Mouse (Mus musculus) stomach, embryonic 16.5 days (tissue): ENCODE data around the gene Alyref. TPM values are rescaled to one million over a fixed set of nuclear protein-coding genes. Genes with fewer than 3 reads are reported as not detected.

Experiments used
- ATAC-seq: fragments of 200-750 bp; cut with Nextera tagmentation; 2 replicates; pipeline ENCODE4 v1.8.0; 2017; ENCODE audit warnings: moderate number of reproducible peaks, moderate TSS enrichment; ENCODE audit not compliant: insufficient read depth, low FRiP score
- H3K27ac ChIP-seq: fragments of 300-500 bp; sonication (generic); 2 replicates; pipeline ENCODE4 v1.5.1; 2014; ENCODE audit warnings: low read length
- H3K27me3 ChIP-seq: fragments of 300-500 bp; sonication (generic); 2 replicates; pipeline ENCODE4 v1.6.1; 2014; ENCODE audit warnings: low read length, control low read depth, mixed read lengths; ENCODE audit not compliant: control insufficient read depth, insufficient read depth
- H3K36me3 ChIP-seq: fragments of 300-500 bp; sonication (generic); 2 replicates; pipeline ENCODE4 v1.6.1; 2014; ENCODE audit warnings: low read length; ENCODE audit not compliant: control insufficient read depth, insufficient read depth
- H3K4me1 ChIP-seq: fragments of 300-500 bp; sonication (generic); 2 replicates; pipeline ENCODE4 v1.6.1; 2014; ENCODE audit warnings: low read length, control low read depth, mixed read lengths; ENCODE audit not compliant: control insufficient read depth, insufficient read depth
- H3K4me2 ChIP-seq: fragments of 300-500 bp; sonication (generic); 2 replicates; pipeline ENCODE4 v1.6.1; 2014; ENCODE audit warnings: low read depth, low read length, mixed read lengths
- H3K4me3 ChIP-seq: fragments of 300-500 bp; sonication (generic); replicated peaks from 2 replicates; pipeline ENCODE4 v1.5.1; 2014; ENCODE audit warnings: mild to moderate bottlenecking, low read length
- H3K9ac ChIP-seq: fragments of 300-500 bp; sonication (generic); 2 replicates; pipeline ENCODE4 v1.6.1; 2014; ENCODE audit warnings: low read length
- H3K9me3 ChIP-seq: fragments of 300-500 bp; sonication (generic); replicated peaks from 2 replicates; pipeline ENCODE4 v1.6.1; 2016; ENCODE audit warnings: low read length, control low read depth; ENCODE audit not compliant: control insufficient read depth
- WGBS: fragments of 180-500 bp; shearing (Covaris S2); extraction: QIAGEN DNeasy Blood & Tissue Kit; methylation state at CpG from one replicate; pipeline ENCODE4 v1.1.7; 2014; 5-methylcytosine and 5-hydroxymethylcytosine counted together
- polyA plus RNA-seq: library from polyadenylated mRNA; unstranded; fragments of >200 nt; fragmentation: Nextera tagmentation; extraction: Ambion mirVana; gene quantifications from 2 replicates; pipeline ENCODE4 v1.2.1, GENCODE M21; 2015

Gene Alyref
- polyA plus RNA-seq, 1 experiment from 2014 or later: 55.5 TPM

DNA sequence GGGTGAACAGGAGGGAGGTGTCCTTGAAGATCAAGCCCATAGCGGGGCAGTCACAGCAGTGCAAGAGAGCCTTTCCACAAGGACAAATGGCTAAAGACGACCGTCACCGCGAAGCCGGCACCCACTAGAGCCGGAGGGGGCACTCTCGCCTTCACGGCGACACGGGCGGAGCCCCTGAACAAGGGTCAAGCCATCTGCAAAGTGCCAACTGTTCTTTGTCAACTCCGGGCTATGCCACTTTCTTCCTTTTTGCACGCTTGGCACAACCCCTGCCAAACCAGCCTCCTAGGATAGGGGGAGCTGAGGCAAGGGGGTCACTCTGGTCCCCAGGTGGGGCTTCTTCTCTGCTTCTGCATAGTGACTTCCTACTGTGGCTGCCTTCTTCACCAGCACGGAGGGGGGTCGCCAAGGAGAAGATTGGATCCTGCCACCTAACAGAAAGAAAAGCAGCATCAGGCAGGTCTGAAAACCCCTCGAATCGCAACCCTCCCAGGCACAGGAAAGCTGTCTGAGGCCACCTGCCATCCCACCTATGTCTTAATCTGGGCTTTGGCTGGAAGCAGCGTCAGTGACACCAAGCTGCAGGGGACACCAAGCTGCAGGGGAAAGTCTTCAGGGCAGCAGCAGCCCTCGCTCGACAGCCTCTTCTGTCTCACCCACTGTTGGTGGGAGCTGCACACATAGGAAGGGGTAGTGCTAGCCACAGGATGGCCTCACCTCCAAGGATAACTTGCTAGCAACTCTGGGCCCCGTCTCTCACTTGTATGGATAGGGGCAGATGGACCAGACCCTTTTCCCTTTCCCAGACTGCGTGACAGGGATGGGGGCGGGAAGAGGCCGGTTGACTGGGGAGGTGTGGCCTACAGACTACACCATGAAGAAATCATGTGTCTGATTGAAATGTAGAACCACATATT is 20.7 kb upstream of the Alyref start:
- 94% methylated on average over 24 of the region's 25 CpGs for WGBS
- H3K9ac ChIP-seq: no peak overlapping the region
- no peak overlapping the region for H3K4me3 ChIP-seq
- no peak overlapping the region for H3K4me2 ChIP-seq
- no peaks in the 10 kb centered on the region for H3K27me3 ChIP-seq
- H3K4me1 ChIP-seq: peaks cover 17% of the 10 kb centered on the region
- no peak for ATAC-seq
- H3K27ac ChIP-seq: peak overlapping the region; percentile 29; the same call in 1 of the 2 replicates
- 0 out of 2 replicates have a peak, but pooled peaks cover 12% of the 10 kb centered on the region for H3K36me3 ChIP-seq
- no peaks in the 10 kb centered on the region for H3K9me3 ChIP-seq

DNA sequence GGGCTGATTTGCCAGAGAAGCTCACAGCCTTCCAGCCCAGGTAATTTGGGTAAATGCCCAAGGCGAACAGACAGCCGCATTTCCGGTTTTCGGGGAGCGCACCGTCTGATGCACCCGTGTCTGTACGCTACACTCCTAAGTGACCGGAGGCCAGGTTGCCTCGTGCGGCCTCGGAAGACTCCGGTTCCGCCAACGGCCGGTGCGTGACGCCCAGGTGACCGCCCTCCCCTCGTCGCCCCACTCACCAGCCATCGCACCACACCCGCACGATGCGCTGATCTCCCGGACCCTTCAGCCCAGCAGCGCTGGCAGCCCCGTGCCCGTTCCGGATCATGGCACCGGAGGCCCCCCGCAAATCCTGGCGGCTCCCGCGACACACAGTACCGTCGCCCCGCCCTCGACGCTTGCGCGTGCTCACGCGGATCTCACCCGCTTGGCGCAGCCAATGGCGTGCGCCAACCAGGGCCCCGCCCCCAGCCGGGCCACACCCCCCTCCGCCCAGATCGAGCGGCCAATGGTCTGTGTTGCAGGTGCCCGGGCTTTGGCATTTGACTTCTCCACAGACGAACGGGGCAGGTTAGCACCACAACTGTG is 19.5 kb upstream of the Alyref start, which contains the start of gene Pcyt2:
Pcyt2 (minus strand) TSS at position 418 of the 594 bp plus-strand sequence.
- ATAC-seq: peak; percentile 97
- peak within 1 kb of the TSS; percentile 79 for H3K27ac ChIP-seq
- H3K9me3 ChIP-seq: no peaks in the 10 kb centered on the region
- no peaks in the 10 kb centered on the region for H3K27me3 ChIP-seq
- peaks cover 14% of the 10 kb centered on the region for H3K4me1 ChIP-seq
- 0 out of 2 replicates have a peak, but pooled peaks cover 16% of the 10 kb centered on the region for H3K36me3 ChIP-seq
- WGBS: under 1% methylated on average over 55 of the region's 56 CpGs
- H3K9ac ChIP-seq: peak within 1 kb of the TSS; percentile 78
- peak within 1 kb of the TSS; percentile 86 for H3K4me3 ChIP-seq
- peak within 1 kb of the TSS; percentile 65 for H3K4me2 ChIP-seq

DNA sequence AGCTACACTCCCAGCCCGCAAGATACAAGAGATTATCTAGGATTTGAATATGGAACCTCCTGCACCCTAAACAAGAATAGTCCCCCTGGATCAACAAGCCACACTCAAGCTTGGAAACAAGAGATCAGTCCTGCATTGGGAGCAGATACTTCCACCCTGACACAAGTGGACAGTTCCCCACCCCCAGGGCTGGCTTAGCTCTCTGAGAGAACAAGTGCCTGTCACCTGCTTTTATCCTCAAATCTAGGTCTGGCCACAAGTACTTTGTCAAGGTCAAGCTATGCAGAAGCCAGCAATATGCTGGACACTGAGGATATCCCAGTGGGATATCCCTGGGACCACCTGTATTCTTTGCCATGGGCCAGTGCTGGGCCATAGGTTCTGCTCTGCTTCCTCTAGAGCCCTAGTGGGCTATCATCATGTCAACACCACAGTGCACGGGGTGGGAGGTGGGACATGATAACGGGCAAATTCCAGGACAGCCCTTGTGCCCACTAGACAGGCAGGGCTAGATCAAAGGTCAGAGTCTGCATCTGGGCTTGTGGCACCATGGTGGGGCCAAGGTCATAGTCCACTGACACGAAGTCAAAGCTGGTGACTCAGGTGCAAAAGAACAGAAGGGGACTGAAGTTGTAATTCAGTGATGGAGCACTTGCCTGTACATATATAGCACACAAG is 18.6 kb upstream of the Alyref start:
- H3K9ac ChIP-seq: peak overlapping the region; percentile 78
- 38% methylated on average over 4 of the region's 4 CpGs for WGBS
- peak overlapping the region; percentile 86 for H3K4me3 ChIP-seq
- peaks cover 21% of the 10 kb centered on the region; the same call in 1 of the 2 replicates for H3K36me3 ChIP-seq
- no peaks in the 10 kb centered on the region for H3K27me3 ChIP-seq
- no peaks in the 10 kb centered on the region for H3K9me3 ChIP-seq
- peaks cover 14% of the 10 kb centered on the region for H3K4me1 ChIP-seq
- H3K4me2 ChIP-seq: peak overlapping the region; percentile 65
- ATAC-seq: no peak
- H3K27ac ChIP-seq: peak overlapping the region; percentile 79

DNA sequence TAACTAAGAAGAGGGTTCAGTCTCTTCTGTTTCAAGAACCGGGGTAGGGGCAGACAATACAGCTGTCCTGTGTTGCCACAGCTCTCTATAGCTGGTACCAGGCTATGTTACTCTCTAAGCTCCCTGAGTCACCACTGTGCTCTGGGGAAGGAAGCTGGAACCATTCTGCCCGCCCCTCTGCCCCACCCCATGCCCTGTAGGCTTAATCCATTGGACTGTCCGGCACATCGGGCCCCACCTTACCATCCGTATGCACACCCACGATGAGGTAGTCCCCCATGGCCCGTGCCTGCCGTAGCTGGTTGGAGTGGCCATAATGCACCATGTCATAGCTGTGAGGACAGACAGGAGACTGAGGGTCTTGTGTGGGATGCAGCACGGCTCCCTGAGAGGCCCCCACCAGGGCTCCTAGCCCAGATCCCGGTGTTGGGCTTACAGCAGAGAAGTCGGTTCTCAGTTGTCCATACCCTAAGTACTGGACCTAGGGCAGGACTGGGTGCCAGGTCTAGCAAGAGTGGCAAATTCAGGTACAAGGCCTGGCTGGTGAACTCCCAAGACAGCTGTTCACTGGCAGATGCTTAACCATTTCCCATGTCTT is 17.5 kb upstream of the Alyref start:
- H3K4me3 ChIP-seq: no peak overlapping the region
- H3K9me3 ChIP-seq: no peaks in the 10 kb centered on the region
- H3K9ac ChIP-seq: peak overlapping the region; percentile 32; the same call in 1 of the 2 replicates
- no peak overlapping the region for H3K27ac ChIP-seq
- WGBS: 89% methylated on average over 11 of the region's 11 CpGs
- H3K4me2 ChIP-seq: no peak overlapping the region
- no peaks in the 10 kb centered on the region for H3K27me3 ChIP-seq
- H3K36me3 ChIP-seq: peaks cover 20% of the 10 kb centered on the region; the same call in 1 of the 2 replicates
- peaks cover 14% of the 10 kb centered on the region for H3K4me1 ChIP-seq
- no peak for ATAC-seq

DNA sequence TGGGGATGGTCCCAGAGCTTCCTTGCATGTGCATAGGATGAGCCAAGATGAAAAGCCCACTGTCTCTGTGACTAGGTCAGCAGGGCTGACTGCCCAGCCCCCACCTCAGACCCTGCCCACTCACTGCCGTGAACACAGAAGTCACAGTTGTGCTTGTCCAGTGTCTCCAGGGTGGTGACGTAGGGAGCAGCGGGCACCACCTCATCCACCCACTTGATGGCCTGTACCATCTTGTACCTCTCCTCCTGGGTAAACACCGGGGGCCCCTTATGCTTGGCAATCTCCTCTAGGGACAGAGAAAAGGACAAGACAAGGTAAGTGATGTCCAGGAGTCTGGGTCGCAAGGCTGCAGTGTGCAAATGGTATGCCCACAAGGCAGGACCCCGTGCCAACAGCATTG is 17.0 kb upstream of the Alyref start:
- WGBS: 93% methylated on average over 6 of the region's 6 CpGs
- no peak overlapping the region for H3K4me2 ChIP-seq

DNA sequence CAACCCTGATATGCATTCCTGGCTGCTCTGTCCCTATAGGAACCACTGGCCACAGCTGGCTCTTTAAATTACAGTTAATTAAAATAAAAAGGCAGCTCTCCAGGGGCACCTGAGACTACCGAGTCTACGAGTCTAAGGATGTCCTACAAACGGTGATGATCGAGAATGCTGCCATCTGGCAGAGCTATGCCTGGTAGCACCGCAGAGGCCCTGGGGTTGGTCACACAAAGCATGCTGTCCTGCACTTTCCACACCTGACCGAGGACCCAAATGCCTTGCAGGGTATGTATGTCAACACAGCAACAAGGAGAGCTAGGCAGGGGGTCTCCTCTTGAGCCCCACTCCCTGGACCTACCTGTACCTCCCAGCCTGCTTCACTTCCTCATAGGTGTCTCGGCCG is 15.8 kb upstream of the Alyref start:
- no peak for ATAC-seq
- no peak overlapping the region for H3K27ac ChIP-seq
- no peaks in the 10 kb centered on the region for H3K9me3 ChIP-seq
- H3K9ac ChIP-seq: no peak overlapping the region
- WGBS: 88% methylated on average over 8 of the region's 8 CpGs
- no peak overlapping the region for H3K4me3 ChIP-seq
- H3K4me1 ChIP-seq: peaks cover 24% of the 10 kb centered on the region
- H3K27me3 ChIP-seq: no peaks in the 10 kb centered on the region
- H3K36me3 ChIP-seq: peaks cover 14% of the 10 kb centered on the region; the same call in 1 of the 2 replicates
- H3K4me2 ChIP-seq: no peak overlapping the region

More for the DNA sequence above, 17.0 kb upstream of the Alyref start:
- peaks cover 15% of the 10 kb centered on the region; the same call in 1 of the 2 replicates for H3K36me3 ChIP-seq
- H3K9ac ChIP-seq: peak overlapping the region; percentile 3; the same call in 1 of the 2 replicates
- H3K9me3 ChIP-seq: no peaks in the 10 kb centered on the region
- no peaks in the 10 kb centered on the region for H3K27me3 ChIP-seq
- H3K4me3 ChIP-seq: no peak overlapping the region
- no peak for ATAC-seq
- no peak overlapping the region for H3K27ac ChIP-seq
- peaks cover 14% of the 10 kb centered on the region for H3K4me1 ChIP-seq

DNA sequence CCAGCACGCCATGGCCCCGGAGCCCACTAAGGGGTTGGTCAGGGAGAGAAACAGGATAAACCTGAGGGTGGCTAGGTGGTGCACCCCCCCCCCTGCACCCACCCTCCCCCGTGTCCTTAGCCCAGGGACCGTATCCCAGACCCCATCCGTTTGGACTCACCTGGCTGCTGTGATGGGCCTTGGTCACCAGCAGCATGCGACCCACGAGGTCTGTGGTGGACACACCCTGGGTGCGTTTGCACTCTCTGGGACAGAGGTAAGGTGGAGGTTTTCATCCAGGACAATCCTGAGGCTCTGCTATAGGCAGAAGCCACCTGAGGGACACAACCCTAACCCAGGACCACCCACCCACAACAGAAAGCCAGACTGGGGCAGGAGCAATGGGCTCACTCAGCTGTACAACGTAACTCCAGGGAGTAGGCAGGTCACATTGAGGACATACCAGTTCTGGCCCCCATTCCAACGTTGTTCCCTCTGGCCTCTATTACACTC is 15.4 kb upstream of the Alyref start:
- no peak for ATAC-seq
- peaks cover 12% of the 10 kb centered on the region; the same call in 1 of the 2 replicates for H3K36me3 ChIP-seq
- no peak overlapping the region for H3K4me2 ChIP-seq
- H3K4me3 ChIP-seq: no peak overlapping the region
- H3K27ac ChIP-seq: no peak overlapping the region
- no peaks in the 10 kb centered on the region for H3K9me3 ChIP-seq
- H3K9ac ChIP-seq: no peak overlapping the region
- 82% methylated on average over 10 of the region's 10 CpGs for WGBS
- H3K4me1 ChIP-seq: peaks cover 28% of the 10 kb centered on the region
- H3K27me3 ChIP-seq: no peaks in the 10 kb centered on the region

DNA sequence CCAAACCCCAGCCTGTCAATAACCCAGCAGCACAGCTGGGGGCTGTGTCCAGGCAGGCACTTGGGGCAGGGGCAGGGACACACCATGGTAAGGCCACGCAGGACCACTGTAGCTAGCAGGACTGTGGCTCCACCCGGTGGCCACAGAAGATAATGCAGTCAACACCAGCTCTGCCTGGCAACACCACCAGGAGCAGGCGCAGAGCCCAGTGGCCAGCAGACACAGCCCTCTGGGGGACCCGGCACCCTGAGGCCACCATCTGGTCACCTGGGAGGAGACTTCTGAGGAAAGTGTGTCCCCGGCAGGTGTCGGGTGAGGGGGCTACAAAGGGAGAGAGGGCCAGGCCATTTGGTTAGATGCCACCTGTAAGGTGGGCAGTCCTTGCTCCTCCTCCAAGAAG is 14.6 kb upstream of the Alyref start:
- ATAC-seq: no peak
- H3K27ac ChIP-seq: no peak overlapping the region
- no peaks in the 10 kb centered on the region for H3K27me3 ChIP-seq
- H3K9ac ChIP-seq: no peak overlapping the region
- H3K9me3 ChIP-seq: no peaks in the 10 kb centered on the region
- peaks cover 33% of the 10 kb centered on the region for H3K4me1 ChIP-seq
- WGBS: 32% methylated on average over 6 of the region's 6 CpGs
- H3K4me3 ChIP-seq: no peak overlapping the region
- H3K4me2 ChIP-seq: no peak overlapping the region
- H3K36me3 ChIP-seq: peaks cover 8% of the 10 kb centered on the region; the same call in 1 of the 2 replicates
